Mouse (Mus musculus) olfactory bulb, adult 2 months (tissue): ENCODE data around the gene Slc4a5.

ENCODE experiments used
- CTCF ChIP-seq: fragments of 200-500 bp; IDR thresholded peaks from 2 replicates; pipeline ENCODE4 v1.5.1; 2012; ENCODE audit warnings: low read depth, mild to moderate bottlenecking, low read length, moderate library complexity; ENCODE audit not compliant: insufficient read depth
- POLR2A ChIP-seq: fragments of 200-500 bp; IDR thresholded peaks from 2 replicates; pipeline ENCODE4 v1.6.1; 2012; ENCODE audit warnings: mild to moderate bottlenecking, low read depth, low read length, moderate library complexity; ENCODE audit not compliant: insufficient read depth

DNA sequence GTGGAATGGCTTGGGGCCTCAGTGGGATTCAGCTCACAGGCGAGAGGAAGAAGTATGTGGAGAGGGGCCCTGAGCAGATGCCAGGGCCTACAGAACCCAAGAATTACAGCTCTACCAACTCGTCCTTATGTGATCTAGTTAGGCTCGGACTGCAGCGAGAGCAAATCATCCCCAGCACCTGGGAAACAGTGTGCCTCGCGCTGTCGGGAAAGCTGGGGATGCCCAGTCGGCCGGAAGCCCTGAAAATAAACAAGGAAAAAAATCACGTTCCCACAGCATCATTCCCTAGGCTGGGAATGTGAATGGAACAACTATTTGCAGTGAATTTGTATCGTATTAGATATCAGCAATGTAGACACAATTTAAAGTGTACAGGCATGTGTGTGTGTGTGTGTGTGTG is 13.3 kb upstream of the Slc4a5 start:
- TF ChIP-seq POLR2A: no peak
- no peak for TF ChIP-seq CTCF
